Mouse (Mus musculus): Measurements from ENCODE around the gene Sec14l2.
A peak's percentile ranks its signal among the peaks of the same experiment; 100 is the strongest.

Gene Sec14l2

GRCm38 (mm10) chr11:4098816-4099215 is 24.4 kb downstream of the Sec14l2 start:
- no peak for DNase-seq (ENCODE audit: low read depth, low spot score)

DNA sequence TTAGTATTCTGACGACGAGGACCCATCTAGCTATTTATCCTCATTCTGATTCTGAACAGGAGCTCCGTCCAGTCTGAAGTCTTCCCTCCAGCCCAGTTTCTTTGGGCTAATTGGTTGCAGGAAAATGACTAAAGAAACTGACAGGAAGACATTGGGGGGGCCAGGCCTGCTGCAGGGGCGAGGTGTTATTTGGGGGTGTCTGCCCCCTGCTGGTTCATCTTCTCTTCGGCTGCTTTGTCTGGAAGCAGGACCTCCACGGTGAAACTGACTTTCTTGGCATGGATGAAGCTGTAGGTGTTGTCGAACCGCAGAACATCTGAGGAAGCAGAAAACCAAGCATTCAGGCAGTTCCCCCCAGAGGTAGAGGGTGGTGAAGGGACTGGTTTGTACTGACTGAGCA is 25.1 kb downstream of the Sec14l2 start:
- no peak for DNase-seq (ENCODE audit: low read depth, low spot score)

GRCm38 (mm10) chr11:4097091-4097621 is 26.1 kb downstream of the Sec14l2 start:
- DNase-seq (ENCODE audit: low read depth, low spot score) = no peak

DNA sequence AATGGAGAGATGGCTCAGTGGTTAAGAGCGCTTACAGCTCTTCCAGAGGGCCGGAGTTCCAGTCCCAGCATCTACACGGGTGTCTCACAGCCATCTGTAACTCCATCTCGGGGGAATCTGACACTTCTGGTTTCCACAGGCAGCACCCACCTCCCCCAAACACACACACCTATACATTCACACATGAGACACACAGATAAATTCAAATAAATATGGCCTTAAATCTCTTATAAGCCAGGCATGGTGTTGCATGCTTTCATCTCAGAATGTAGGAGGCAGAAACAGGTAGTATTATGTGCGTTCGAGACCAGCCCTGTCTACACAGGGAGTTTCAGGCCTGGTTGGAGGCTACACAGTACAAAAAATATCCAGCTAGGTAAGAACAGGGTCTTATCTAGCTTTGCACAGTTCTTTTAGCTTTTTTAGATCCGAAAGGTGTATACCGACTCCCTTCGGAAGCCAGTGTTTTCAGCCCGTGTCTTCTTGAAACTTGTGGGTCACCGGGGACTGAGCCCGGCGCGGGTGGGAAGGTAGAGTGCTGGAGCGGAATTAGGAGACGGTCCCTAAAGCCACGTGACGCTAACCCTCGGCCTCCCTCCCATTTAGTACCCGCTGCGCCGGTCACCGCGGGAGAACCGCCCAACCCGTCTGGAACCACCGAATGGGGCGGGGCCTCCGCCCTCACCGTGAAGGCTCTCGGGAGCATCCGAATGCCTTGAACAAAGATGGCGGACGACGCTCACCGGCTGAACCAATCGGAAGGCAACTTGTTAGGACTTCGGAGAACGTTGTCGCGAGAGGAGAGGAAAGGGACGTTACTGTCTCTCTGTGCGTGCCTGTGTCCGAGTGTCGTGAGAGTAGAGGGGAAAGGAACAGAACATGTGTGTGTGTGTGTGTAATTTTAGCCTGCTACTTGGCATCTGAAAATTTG is 26.9 kb downstream of the Sec14l2 start:
- peak; percentile 99 for DNase-seq (ENCODE audit: low read depth, low spot score)

DNA sequence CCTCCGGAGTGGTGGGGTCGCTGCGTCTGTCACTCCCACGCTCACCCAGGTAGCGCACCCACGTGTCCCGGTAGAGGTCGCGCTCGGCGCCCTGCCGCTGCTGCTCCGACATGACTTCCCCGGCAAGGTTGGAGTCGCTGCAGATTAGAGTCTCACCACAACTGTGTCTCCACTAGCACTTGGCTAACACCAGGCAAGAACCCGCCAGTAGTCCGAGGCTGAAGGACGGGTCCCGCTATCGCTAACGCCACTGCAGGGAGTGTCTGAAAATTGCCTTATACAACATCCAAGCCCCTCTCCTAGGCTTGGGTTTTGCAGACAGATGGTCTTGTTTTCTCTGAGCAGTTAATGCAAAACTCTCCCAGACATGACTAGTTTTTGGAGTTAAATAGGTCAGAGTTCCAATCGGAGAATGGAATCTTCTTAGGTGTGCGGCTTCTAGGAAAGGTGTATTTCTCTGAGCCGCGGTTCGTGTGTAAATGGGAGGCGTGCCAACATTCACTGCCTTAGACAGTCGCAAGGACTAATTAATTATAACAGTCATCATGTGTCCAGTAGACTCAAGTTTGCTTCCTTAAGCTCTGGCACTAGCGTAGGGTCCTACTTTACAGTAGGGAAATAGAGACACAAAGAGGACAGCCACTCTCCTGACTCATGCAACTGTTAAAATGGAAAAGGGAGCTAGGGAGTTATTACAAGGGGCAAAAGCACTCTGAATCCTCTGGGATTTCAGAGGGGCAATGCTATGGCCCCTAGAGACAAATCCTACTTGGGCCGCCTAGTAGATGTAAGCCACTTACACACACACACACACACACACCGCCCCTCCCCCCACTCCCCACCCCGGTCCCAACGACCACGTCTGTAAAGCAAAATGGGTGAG is 27.8 kb downstream of the Sec14l2 start, which contains the start of gene Mtfp1:
Mtfp1 (minus strand) TSS at position 275 of the 883 bp plus-strand sequence.
- peak; percentile 52 for DNase-seq (ENCODE audit: low read depth, low spot score)

- peak; percentile 74 for DNase-seq (ENCODE audit: low read depth, low spot score)
Measured at GRCm38 (mm10) chr11:4094378-4095170, 28.6 kb downstream of the Sec14l2 start.

DNA sequence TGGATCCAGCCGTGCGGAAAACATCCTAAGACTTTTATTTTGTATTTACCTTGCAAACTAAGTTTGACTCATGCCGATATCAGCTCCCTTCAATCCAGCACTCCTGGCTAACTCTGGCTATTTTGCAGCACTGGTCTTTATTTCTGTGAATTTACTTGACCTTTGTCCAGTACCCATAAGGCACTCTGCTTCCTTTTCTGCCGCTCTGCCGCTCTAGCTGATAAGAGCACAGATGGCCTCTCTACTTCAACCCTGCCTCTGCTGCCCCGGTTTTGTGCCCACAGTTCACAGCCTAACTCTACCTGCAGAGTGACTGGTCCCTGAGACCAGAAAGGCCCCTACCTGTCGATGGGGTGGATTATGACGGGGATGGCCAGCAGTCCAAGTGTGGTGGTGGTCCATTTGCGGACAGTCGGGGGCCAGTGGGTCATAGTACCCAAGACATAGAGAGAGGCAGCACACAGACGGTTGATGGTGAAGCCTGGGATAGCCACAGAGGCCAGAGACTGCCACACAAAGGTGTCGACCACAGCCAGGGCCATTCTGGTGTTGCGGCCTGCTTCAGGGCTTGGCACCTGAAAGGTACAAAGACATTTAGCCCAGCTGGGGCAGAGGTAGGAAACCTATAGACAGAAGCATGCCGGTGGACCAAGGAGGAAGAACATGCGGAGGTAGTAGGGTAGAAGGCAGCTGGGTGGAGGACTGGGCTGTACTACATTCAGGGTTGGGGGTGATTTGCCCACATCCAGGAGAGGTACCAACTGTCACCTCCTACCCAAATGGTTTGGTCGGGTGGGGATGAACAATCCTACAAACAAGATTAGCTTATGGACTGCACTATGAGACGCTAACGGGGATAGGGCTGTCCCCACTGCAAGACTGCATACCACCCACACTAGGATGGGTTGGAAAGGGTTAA is 29.5 kb downstream of the Sec14l2 start:
- no peak for DNase-seq (ENCODE audit: low read depth, low spot score)

DNA sequence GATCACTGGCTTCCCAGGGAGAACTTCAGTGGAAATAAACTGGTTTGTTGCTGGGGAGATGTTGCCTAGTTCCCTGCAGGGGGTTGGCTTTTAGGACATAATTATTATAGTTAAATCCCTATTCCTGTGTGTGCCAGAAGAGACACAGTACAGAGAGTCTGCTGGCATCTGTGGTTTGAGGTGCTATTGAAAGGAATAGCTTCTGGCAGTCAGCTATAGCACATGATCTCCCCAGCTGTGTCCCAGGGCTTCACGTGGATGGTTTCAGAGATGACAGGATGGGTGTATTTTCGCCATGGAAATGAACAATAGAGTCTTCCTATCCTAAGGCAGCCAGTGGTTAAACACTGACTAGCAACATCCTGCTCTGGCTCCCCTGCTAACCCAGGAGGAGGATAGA is 35.9 kb downstream of the Sec14l2 start:
- DNase-seq (ENCODE audit: low read depth, low spot score) = no peak

GRCm38 (mm10) chr11:4086246-4086645 is 37.0 kb downstream of the Sec14l2 start:
- no peak for DNase-seq (ENCODE audit: low read depth, low spot score)

DNA sequence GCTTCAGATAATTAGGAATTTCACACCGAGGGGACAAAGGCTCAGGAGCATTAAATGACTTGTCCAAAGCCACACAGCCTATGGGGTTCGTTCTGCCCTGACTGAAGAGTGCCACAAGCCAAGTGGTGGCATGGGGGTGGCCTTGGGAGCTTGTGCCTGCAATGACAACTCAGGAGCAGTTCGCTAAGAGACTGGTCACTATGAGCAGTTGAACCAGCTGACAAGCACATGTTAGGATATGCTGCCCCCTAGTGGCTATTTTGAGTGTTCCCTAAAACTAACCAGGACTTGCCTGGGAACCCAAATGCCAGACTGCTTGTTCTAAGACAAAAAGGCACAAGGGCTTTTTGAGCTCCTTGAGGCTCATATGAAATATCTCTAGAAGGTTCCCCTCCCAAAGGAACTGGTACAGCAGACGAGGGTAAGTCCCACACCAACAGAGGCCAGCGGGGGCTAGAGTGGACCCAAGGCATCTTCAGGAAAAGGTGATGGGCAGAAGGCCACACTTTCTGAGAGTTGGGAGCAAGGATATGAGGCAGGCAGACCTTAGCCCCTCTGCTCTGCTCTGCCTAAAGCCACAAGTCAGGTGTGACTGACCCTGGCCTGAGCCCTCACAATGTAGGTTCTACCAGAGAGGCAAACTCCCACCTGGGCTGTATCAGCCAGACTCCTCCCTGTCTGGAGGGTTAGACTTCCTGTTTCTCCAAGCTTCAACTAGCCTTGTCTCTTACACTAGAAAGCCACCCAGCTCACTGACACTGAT is 39.7 kb downstream of the Sec14l2 start:
- peak; percentile 83 for DNase-seq (ENCODE audit: low read depth, low spot score)

DNA sequence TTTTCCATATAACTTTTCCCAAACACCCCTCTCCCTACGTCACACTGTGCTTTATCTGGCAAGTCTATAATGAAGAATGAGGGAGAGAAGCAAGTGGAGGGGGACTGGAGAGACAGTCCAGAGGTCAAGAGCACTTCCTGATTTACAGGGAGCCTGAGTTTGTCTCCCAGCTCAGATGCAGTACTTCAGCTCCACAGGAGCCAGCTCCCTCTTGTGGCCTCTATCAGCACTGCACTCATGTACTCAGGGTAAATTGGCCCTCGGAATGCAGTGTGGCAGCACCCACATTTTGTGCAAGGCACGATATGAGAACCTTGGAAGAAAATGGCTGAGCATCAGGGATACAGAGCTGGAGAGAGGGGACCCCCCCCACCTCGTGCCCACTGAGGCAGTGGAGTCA is 43.0 kb downstream of the Sec14l2 start:
- DNase-seq (ENCODE audit: low read depth, low spot score) = peak; percentile 78

GRCm38 (mm10) chr11:4078267-4078933 is 44.8 kb downstream of the Sec14l2 start:
- no peak for DNase-seq (ENCODE audit: low read depth, low spot score)

- DNase-seq (ENCODE audit: low read depth, low spot score) = peak; percentile 74
Measured at GRCm38 (mm10) chr11:4076633-4077032, 46.6 kb downstream of the Sec14l2 start.

GRCm38 (mm10) chr11:4069664-4070063 is 53.6 kb downstream of the Sec14l2 start:
- DNase-seq (ENCODE audit: low read depth, low spot score) = no peak

DNA sequence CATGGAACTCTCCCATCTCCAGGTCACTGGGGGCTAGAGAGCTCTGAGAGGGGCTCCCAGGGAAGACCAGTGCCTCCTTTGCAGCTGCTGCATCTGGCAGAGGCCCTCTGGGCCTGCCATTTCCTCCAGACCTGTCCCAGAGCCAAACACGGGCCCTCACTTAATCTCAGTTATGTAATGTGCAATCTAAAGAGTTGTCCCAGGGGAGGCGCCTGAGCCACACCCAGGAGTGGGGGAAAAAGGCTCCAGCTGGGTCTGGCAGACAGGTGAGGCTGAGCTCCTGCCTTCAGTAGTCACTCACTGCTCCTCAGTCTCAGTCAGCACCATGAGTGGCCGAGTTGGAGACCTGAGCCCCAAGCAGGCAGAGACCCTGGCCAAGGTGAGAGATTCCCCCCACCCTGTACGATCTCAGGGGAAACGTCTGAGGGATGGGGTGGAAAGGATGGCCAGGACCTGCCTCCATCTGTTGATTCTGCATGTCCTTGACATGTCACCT is 58.5 kb downstream of the Sec14l2 start, which contains the start of gene Sec14l3:
Sec14l3 (plus strand) TSS at position 215 of the 496 bp plus-strand sequence.
- no peak for DNase-seq (ENCODE audit: low read depth, low spot score)

DNA sequence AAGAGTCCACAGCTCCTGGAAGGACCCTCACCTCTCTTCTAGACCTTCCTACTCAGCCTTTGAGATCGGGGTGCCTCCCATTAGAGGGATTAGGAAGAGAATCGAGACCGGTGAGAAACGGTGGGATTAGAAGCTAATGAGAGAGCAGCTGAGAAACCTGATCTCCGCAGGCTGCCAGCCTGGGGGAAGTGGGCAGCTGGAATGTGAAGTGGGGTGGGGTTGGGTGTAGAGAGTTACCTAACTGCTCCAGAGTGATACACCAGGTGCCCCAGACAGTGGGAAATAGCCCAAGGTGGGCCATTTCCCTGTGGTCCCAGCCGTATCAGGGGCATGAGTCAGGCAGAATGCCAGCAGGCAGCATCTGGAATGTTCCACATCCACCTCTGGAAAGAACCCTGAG is 60.2 kb downstream of the Sec14l2 start:
- no peak for DNase-seq (ENCODE audit: low read depth, low spot score)

GRCm38 (mm10) chr11:4062523-4062922 is 60.7 kb downstream of the Sec14l2 start:
- no peak for DNase-seq (ENCODE audit: low read depth, low spot score)

- no peak for DNase-seq (ENCODE audit: low read depth, low spot score)
Measured at GRCm38 (mm10) chr11:4060866-4061575, 62.2 kb downstream of the Sec14l2 start.
